Mouse (Mus musculus) duodenum, adult 2 months (tissue): ENCODE results near the gene Mterf1a. TPM values are rescaled to one million over a fixed set of nuclear protein-coding genes. Genes with fewer than 3 reads are reported as not detected.

Source experiments
- polyA plus RNA-seq: library from polyadenylated mRNA; depleted of rRNA; stranded (reverse); fragments of >200 nt; gene quantifications from 2 replicates; pipeline ENCODE4 v1.2.3, GENCODE M21; 2012; ENCODE audit warnings: low replicate concordance; rRNA removed

Gene Mterf1a
- 0.19 and 0.48 TPM in 2 replicates for polyA plus RNA-seq

DNA sequence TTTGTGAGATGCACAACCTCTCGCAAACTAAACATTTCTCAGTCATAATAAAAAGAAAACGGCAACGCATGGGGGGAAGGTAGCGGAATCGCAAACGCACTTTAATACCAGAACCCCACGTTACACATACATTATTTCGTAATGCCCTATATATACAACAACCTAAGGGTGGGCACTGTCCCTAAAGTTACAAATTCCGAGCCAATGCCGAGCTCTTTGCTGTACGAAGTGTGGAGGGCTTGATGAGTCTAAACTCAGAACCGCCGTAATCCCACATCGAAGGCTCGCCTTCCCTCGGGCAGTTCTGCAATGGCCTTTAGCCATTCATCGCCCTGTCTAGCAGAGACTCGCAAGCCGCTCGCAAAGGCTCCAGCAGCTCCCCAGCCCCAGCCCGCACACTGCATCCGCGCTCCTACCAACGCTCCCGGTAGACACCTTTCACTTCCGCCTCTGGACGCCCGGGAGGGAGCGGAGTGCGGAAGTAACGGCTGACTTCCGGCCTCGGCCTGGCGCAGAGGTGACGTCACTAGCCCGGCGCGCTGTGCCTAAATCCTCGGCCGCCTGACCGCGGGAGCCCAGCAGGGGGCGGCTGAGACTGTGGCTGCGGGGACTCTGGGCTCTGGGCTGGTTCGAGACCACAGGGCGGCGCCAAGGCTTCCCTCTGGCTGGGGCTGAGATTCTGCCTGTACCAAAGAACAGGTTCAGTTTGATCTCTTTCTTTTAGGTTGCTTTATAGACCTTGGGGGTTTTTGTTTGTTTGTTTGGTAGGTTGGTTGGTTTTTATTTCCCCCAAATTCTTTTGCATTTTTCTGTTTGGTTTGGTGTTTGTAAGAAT lies at the start of gene Mterf1a:
Mterf1a (minus strand) TSS at position 475 of the 835 bp plus-strand sequence.

DNA sequence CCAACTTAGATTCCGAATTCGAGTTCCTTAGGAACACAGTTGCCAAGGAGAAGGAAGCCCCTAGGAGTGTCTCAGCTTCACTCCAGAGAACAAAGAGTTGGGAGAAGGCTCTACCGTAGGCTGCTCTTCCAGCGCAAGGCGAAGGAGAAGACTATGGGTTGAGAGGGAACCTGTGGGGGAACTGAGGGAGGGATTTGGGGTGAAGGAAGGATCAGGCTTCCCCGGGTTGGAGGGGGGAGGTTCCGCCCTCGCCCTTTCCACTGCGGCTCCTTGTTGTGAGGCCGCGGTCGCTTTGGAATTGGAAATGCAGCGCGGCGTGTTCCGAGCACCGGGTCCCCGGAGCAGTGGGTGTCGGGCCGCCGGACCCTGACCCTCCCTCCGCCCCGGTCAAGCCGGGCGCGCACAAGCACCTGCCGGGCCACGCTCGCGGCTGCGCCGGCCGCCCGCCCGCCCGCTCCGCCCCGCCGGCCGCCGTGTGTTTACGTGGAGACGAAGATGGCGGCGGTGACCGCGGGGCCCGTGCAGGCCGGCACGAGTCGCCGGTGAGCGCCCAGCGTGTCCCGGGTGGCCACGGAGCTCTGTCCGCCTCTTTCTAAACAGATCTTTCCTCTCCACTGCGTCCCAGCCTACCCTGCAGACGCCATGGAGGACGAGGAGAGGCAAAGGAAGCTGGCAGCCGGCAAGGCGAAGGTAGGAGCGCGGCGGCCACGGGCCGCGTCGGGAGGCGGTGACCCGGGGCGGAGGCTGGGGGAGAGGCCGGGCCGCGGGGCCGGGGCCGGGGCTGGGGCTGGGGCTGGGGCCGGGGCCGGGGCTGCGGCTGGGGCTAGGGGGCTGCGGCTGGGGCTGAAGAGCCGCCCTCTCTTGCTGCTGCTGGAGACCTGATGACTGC lies 34.3 kb upstream of the Mterf1a start, which contains the start of gene Akap9:
Akap9 (plus strand) TSS at position 254 of the 889 bp plus-strand sequence.

DNA sequence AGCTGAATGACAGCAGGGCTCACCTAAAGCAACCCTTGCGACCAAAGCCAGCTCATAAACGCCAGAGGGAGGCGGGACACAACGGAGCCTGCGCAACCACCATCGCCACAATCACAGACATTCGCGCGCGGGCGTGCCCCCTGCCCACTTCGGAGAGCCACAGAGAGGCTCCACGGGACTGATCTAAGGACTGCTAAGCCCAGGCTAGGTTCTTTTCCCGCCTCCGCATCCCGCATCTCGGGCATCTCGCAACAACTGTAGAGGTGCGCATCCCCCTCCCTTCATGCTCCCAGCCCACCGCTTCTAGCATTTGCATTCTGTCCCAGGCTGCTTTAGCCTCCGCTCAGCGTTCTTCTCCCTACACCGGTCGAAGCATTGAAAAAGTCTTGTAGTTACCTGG lies 48.7 kb downstream of the Mterf1a start, which contains the start of gene Lrrd1:
Lrrd1 (plus strand) TSS at position 148 of the 400 bp plus-strand sequence.

Other genes starting within 250 kb of the Mterf1a start
- gene Tmbim7, start 242.8 kb downstream of the Mterf1a start, polyA plus RNA-seq: not detected in 2 replicates
- gene Gatad1, start 236.7 kb downstream of the Mterf1a start, polyA plus RNA-seq: 30.7 and 39.6 TPM in 2 replicates
- 2.8 and 4.7 TPM in 2 replicates for gene Ankib1, start 91.0 kb downstream of the Mterf1a start, polyA plus RNA-seq
- gene Krit1, start 90.7 kb downstream of the Mterf1a start, polyA plus RNA-seq: 0.77 and 1.0 TPM in 2 replicates
- gene Lrrd1, start 48.8 kb downstream of the Mterf1a start, polyA plus RNA-seq: 0.19 TPM in 1 of 2 replicates, not detected in the other
- 2.6 and 7.3 TPM in 2 replicates for gene Akap9, start 34.1 kb upstream of the Mterf1a start, polyA plus RNA-seq
- 21.0 and 49.8 TPM in 2 replicates for gene Cyp51, start 210.8 kb upstream of the Mterf1a start, polyA plus RNA-seq